Mouse (Mus musculus): ENCODE results near the gene Tmem150b.
A peak's percentile ranks its signal among the peaks of the same experiment; 100 is the strongest.

Tmem150b gene

DNA sequence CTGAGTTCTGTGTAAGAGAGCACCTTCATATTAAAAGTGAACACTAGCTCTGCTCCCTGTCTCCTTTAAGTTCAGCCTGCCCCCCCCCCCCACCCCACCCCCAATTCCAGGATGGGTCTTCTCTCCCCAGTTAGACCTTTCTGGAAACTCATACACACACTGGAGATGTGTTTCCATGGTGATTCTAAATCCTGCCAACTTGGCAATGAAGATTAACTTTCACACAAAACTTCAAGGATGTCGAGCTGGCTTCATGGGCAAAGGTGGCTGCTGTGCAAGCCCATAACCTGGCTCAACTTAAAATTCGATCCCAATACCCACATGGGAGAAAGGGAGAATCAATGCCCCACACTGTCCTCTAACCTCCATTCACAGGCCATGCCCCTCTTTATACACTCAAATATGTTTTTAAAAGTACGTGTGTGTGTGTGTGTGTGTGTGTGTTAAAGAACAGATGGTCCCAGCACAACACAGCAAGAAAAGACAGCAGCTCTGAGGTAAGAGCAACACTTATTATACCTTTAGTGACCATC is 65.1 kb downstream of the Tmem150b start:
- no peak for DNase-seq

DNA sequence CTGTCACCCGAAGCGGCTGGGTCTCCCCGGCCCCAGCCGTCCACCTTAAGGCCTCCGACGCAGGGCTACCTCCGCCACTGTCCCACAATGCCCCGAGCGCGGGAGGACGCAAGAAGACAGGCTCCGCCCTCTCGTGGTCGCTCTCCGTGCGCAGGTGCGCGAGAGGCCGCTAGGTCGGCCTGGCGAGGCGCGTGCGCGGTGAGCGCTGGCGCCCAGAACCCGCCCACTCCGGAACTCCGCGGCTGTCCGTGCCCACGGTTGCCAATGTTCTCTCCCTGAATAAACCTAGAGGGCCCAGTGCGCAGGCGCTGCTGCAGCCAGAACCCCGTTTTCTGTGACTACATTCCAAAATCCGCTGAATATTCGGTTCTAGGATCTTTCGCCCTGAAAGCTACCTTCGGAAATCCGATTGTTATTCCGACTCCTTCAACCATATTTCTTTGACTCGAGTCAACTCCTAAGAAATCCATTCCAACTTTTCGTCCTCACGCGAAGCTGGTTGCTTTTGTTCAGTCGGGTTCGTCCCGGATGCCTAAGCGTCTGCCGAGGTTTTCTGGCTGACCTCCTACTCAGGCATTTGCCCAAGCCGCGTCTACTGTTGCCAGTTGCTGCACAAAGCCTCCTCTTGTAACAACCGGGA is 66.0 kb downstream of the Tmem150b start, which contains the start of gene Ppp6r1:
Gene Ppp6r1, minus strand, starts transcription at position 108 of the 640 bp plus-strand sequence.
- DNase-seq, result peak; percentile 98

DNA sequence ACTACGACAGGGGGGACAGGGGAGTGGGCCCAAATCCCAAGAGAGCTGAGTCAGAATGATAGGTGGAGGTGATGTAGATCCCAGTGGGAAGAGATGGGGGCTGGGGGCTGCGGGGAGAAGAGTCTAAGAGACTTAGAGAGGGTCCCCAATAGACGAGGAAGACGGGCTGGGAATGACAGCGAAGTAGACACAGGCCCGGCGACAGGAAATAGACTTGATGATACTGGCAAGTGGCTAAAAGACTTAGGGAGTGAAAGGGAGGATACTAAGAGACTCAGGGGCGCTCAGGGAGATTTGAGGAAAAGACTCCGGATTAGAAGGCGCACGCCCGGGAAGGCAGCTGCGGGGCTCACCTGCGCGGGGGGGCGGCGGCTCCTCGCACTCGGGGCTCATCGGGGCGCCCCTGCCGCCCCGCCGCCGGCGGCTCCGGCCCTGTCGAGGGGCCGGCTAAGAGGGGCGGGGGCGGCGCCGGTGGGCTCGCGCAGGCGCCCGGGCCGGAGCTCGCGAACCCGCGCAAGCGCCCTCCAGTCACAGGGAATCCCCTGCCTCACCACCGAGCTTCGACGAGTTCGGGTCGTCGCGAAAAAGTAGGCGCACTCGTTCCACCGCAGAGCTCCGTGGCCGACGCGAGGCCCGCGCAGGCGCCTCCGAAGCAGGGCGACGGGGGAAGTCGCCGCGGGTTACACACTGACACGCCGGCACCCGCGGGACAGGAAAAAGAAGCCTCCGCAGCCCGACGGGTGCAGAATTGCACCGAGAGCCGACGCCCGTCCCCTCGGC is 66.7 kb downstream of the Tmem150b start:
- DNase-seq, result no peak

DNA sequence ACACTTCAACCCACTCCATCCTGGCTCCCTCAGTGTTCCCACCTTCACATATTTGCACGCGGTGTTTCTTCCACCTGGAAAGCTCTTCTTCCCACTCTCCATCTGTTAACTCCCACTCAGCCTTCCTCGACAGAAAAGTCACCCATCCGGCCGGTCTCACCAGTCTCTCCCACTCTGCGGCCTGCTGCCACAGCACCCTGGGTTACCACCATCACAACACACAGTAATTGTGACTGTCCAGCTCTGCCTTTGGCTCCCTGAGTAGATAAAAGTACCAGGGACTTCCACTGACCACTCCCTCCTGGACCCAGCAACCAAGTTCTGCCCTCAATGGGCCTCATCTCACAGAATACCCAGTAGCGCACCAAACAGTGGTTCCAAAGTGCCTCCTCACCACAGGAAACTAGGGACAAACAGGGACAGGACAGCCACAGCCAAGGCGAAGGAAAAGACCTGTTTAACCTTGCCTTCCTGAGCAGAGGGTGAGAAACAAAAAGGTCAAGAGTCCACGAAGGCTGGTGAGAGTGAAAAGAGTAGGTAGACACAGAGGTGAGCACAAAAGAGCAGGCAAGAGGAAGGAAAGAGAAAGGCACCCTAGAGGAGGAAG is 67.4 kb downstream of the Tmem150b start:
- DNase-seq, result no peak

Data from thymus, postnatal 14 days (tissue).